Mouse (Mus musculus) bone marrow, adult 2 months (tissue): ENCODE data around the gene Mrfap1.

Source experiments
- CTCF ChIP-seq: fragments of 200-500 bp; IDR thresholded peaks from 2 replicates; pipeline ENCODE4 v1.5.1; 2011; ENCODE audit warnings: low read length, control low read depth; ENCODE audit not compliant: control insufficient read depth, insufficient read depth
- POLR2A ChIP-seq: fragments of 200-500 bp; IDR thresholded peaks from 2 replicates; pipeline ENCODE4 v1.6.1; 2011; ENCODE audit warnings: low read depth, mild to moderate bottlenecking, control low read depth, low read length, borderline replicate concordance; ENCODE audit not compliant: control insufficient read depth

DNA sequence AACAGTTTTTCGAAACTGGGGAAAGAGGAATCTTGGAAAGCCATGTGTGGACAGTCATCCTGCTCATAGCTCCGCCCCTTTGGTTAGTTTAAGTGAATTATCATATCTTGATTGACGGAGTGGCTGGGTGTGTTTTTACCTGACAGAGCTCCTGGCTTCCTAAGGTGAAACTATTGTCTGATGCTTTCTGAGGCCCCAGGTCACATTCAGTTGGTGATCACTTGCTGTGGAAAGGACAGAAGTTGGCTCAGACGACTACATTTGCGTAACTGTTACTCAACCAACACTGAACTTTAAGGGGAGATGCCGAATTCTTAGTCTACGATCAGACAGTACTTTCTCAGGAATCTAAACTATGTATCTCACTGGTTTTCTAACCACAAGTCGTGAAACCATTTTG lies 719 bp upstream of the Mrfap1 start:
- no peak for TF ChIP-seq POLR2A
- no peak for TF ChIP-seq CTCF
